Mouse (Mus musculus): ENCODE data around the gene Prr14.

Gene Prr14

GRCm38 (mm10) chr7:127511808-127512230 is 52.4 kb downstream of the Prr14 start, which contains the start of gene Srcap:
Gene Srcap (plus strand): TSS chr7:127511983.
- DNase-seq (ENCODE audit: low read depth, low spot score): peak; percentile 98
- Histone ChIP-seq H3K27me3 (ENCODE audit: control insufficient read depth, insufficient read depth, low read length, poor library complexity, severe bottlenecking) (no peaks in the 10 kb centered on the region), H3K36me3 (ENCODE audit: control insufficient read depth, insufficient read depth, low read length, poor library complexity, severe bottlenecking) (peaks cover 9% of the 10 kb centered on the region; the same call in 1 of the 2 replicates)

GRCm38 (mm10) chr7:127512231-127513015 is 53.0 kb downstream of the Prr14 start:
- peaks cover 13% of the 10 kb centered on the region; the same call in 1 of the 2 replicates for H3K36me3 ChIP-seq (ENCODE audit: control insufficient read depth, insufficient read depth, low read length, poor library complexity, severe bottlenecking)
- peak; percentile 96 for DNase-seq (ENCODE audit: low read depth, low spot score)
- no peaks in the 10 kb centered on the region for H3K27me3 ChIP-seq (ENCODE audit: control insufficient read depth, insufficient read depth, low read length, poor library complexity, severe bottlenecking)

GRCm38 (mm10) chr7:127513016-127513390 is 53.6 kb downstream of the Prr14 start:
- no peak for DNase-seq (ENCODE audit: low read depth, low spot score)
- peaks cover 15% of the 10 kb centered on the region; the same call in 1 of the 2 replicates for H3K36me3 ChIP-seq (ENCODE audit: control insufficient read depth, insufficient read depth, low read length, poor library complexity, severe bottlenecking)
- H3K27me3 ChIP-seq (ENCODE audit: control insufficient read depth, insufficient read depth, low read length, poor library complexity, severe bottlenecking): no peaks in the 10 kb centered on the region

GRCm38 (mm10) chr7:127513781-127514180 is 54.4 kb downstream of the Prr14 start:
- peaks cover 15% of the 10 kb centered on the region; the same call in 1 of the 2 replicates for H3K36me3 ChIP-seq (ENCODE audit: control insufficient read depth, insufficient read depth, low read length, poor library complexity, severe bottlenecking)
- DNase-seq (ENCODE audit: low read depth, low spot score): no peak

GRCm38 (mm10) chr7:127515846-127516245 is 56.4 kb downstream of the Prr14 start:
- no peaks in the 10 kb centered on the region for H3K27me3 ChIP-seq (ENCODE audit: control insufficient read depth, insufficient read depth, low read length, poor library complexity, severe bottlenecking)
- DNase-seq (ENCODE audit: low read depth, low spot score): no peak
- H3K36me3 ChIP-seq (ENCODE audit: control insufficient read depth, insufficient read depth, low read length, poor library complexity, severe bottlenecking): peaks cover 19% of the 10 kb centered on the region

More at GRCm38 (mm10) chr7:127513781-127514180, 54.4 kb downstream of the Prr14 start:
- H3K27me3 ChIP-seq (ENCODE audit: control insufficient read depth, insufficient read depth, low read length, poor library complexity, severe bottlenecking): no peaks in the 10 kb centered on the region

GRCm38 (mm10) chr7:127516344-127516743 is 56.9 kb downstream of the Prr14 start:
- H3K27me3 ChIP-seq (ENCODE audit: control insufficient read depth, insufficient read depth, low read length, poor library complexity, severe bottlenecking): no peaks in the 10 kb centered on the region
- H3K36me3 ChIP-seq (ENCODE audit: control insufficient read depth, insufficient read depth, low read length, poor library complexity, severe bottlenecking): peaks cover 23% of the 10 kb centered on the region
- DNase-seq (ENCODE audit: low read depth, low spot score): no peak

- H3K36me3 ChIP-seq (ENCODE audit: control insufficient read depth, insufficient read depth, low read length, poor library complexity, severe bottlenecking): peaks cover 38% of the 10 kb centered on the region
- H3K27me3 ChIP-seq (ENCODE audit: control insufficient read depth, insufficient read depth, low read length, poor library complexity, severe bottlenecking): no peaks in the 10 kb centered on the region
- DNase-seq (ENCODE audit: low read depth, low spot score): no peak
Measured at GRCm38 (mm10) chr7:127519284-127519683, 59.9 kb downstream of the Prr14 start, which contains the start of gene Gm42715. Gene Gm42715 (plus strand): TSS chr7:127519584.

Measured in splenic B cell, adult 2 months (primary cell).